Mouse (Mus musculus) lung, adult 2 months (tissue): ENCODE data around the gene Ncor2.

ENCODE experiments used
- CTCF ChIP-seq: fragments of 200-500 bp; IDR thresholded peaks from 2 replicates; pipeline ENCODE4 v1.5.1; 2011; ENCODE audit warnings: mild to moderate bottlenecking, low read length, control low read depth; ENCODE audit not compliant: insufficient read depth
- POLR2A ChIP-seq: fragments of 200-500 bp; IDR thresholded peaks from 2 replicates; pipeline ENCODE4 v1.6.1; 2011; ENCODE audit warnings: low read depth, mild to moderate bottlenecking, control low read depth, low read length, borderline replicate concordance; ENCODE audit errors: extremely low read depth

DNA sequence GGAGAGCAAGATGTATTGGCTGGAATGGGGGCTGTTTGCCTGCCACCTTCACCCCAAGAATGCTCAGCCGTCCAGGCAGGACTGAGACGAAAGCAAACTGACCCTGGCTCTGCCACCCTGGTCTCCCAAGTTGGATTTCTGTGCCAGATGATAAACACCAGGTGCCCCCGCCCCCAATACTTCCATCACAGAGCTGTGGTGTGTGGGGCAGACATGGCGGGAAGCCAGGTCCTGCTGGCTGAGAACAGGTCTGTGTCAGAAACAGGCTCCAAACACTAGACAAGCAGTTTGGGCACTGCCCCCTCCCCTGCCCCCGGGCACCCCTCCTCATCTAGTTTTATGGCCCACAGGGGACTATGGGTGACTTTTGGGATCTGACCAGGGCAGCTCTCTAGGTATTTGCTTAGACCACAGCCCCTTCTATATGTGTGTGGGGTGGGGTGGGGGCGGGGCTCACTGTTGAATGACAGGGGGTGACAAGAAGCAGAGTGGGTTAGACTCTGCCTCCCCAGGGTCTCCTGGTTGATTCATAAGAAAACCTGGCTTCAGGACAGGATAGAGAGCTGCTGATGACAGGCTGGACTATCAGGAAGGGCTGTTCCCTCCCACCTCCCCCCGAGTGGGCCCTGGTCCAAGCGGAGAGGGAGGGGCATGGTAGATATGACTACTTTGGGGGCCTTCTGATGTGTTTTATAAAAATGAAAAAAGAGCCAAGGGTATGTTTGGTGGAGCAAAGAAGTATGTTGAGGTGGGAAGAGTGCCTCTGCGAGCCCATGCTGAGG lies 173.0 kb downstream of the Ncor2 start:
- TF ChIP-seq POLR2A (no peak), CTCF (no peak)
